Mouse (Mus musculus) gastrocnemius, adult 2 months (tissue): ENCODE measurements around the gene Fancm. TPM values are rescaled to one million over a fixed set of nuclear protein-coding genes. Genes with fewer than 3 reads are reported as not detected.
A peak's percentile ranks its signal among the peaks of the same experiment; 100 is the strongest.
"Not testable (repeated sequence)": the region's sequence is repeated elsewhere in the genome, so short reads cannot be mapped to it uniquely, and the experiment has no call there.

Experiments
- DNase-seq: peaks from one replicate; pipeline ENCODE4 v3.0.0; 2022
- H3K27ac ChIP-seq: fragments of 200-600 bp; 2 replicates; pipeline ENCODE4 v1.8.1; 2022; ENCODE audit warnings: mild to moderate bottlenecking
- H3K4me3 ChIP-seq: fragments of 200-600 bp; 2 replicates; pipeline ENCODE4 v1.8.1; 2022; ENCODE audit warnings: mild to moderate bottlenecking, moderate library complexity
- CTCF ChIP-seq: fragments of 200-600 bp; IDR thresholded peaks from 2 replicates; pipeline ENCODE4 v1.8.1; 2022; ENCODE audit warnings: antibody characterized with exemption, mild to moderate bottlenecking, moderate library complexity
- intact Hi-C: fragments of 180-260 bp; cut with DNase I; formaldehyde crosslinking; loops from one replicate; pipeline ENCODE4 v1.15.1; 2025
- total RNA-seq, 2 experiments: library from RNA; stranded (reverse); gene quantifications; 2 replicates each; pipeline ENCODE4 v1.2.3; 2021

Gene Fancm
- total RNA-seq, 2 experiments from 2014 or later = 1.4 to 2.0 TPM

DNA sequence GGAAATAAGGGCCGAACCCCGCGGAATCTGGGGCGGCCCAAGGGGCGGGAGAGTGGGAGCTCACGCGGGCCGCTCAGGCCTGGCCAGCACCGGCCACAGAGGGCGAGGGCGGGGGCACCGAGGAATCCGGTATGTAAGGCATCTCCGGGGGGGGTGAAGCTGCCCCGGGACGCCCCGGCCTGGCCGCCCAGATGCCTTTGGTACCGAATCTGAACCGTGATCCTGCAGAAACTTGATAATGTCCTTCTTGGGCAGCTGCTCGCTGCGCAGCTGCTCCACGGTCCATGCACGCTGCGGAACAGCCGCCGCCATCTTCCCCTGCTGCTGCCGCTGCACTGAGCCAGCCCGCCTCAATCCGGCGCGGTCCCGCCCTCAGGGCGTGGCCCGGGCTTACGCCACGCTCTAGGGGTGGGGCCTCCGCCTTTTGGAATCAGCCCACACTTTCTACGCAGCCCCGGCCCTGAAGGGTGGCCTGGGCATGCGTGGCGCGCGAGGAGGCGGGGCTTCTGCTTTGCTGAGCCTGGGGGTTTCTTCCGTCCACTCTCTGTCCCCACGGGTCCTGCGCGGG, 1.7 kb upstream of the Fancm start, which contains the start of gene Fkbp3:
Gene Fkbp3 (minus strand): TSS at position 397 of the 568 bp plus-strand sequence.
- Histone ChIP-seq H3K27ac (peak within 1 kb of the TSS; percentile 95), H3K4me3 (peak within 1 kb of the TSS; percentile 89)
- peak; percentile 99 for DNase-seq
- intact Hi-C loops = loop anchor here (5.0 kb wide), 2 partner anchors 36 to 106 kb away; partner anchors contain the start of genes Klhl28, Prpf39 and Togaram1
- no peak for TF ChIP-seq CTCF

DNA sequence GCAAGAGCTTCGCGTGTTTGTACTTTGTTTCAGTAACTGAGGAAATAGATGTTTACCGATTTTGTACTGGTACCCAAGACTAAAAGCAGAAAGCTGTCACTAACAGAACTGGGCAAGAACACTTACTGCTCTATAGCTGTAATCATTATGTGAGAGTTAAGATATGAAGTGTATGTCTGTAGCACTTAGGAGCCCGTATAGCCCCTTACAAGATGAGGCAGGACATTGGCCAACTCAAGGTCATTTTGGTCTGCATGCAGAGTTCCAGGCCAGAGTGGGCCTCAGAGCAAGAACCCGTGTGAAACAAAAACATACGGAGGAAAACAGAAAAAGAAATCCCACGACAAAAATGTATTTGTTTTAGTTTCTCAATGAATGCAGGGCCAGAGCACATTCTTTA, 752 bp upstream of the Fancm start:
- intact Hi-C loops = loop anchor here (1.0 to 5.0 kb wide), 3 partner anchors 37 to 107 kb away; partner anchors contain the start of genes Klhl28, Mis18bp1, Prpf39 and Togaram1
- Histone ChIP-seq H3K27ac (peak overlapping the region; percentile 95), H3K4me3 (peak overlapping the region; percentile 89)
- DNase-seq = no peak
- TF ChIP-seq CTCF = no peak

DNA sequence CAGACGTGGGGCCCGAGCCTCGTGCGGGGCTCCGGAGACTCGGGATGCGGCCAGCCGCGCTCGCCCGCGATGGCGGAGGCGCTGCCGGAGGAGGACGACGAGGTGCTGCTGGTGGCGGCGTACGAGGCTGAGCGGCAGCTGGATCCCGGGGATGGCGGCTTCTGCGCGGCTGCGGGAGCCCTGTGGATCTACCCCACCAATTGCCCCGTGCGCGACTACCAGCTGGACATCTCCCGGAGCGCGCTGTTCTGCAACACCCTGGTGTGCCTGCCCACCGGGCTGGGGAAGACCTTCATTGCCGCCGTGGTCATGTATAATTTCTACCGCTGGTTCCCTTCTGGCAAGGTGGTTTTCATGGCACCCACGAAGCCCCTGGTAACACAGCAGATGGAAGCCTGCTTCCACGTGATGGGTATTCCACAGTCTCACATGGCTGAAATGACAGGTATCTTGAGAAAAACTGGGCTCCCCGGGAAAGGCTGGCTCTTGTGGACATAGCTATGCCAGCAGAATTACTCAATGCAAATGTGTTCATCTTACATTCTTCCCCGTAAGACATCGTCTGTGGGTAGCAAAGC, 419 bp downstream of the Fancm start:
- DNase-seq = no peak
- intact Hi-C loops = loop anchor here (1.0 kb wide), 1 partner anchor 96 kb away; the partner anchor contains the start of gene Mis18bp1
- TF ChIP-seq CTCF = no peak
- H3K27ac ChIP-seq = peak overlapping the region; percentile 95
- peak overlapping the region; percentile 89 for H3K4me3 ChIP-seq

DNA sequence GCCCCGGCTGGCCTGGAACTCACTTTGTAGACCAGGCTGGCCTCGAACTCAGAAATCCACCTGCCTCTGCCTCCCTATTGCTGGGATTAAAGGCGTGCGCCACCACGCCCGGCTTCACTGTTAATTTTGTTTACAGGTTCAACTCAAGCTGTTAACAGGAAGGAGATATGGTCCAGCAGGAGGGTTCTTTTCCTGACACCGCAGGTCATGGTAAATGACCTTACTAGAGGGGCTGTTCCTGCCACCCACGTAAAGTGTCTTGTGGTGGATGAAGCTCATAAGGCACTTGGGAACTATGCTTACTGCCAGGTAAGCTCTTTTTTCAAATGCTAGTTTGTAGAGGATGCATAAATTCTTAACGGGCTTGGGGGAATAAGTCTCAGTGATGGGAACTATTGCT, 1.5 kb downstream of the Fancm start:
- Histone ChIP-seq H3K4me3 (no peak overlapping the region), H3K27ac (no peak overlapping the region)
- intact Hi-C loops = no loop called here
- no peak for TF ChIP-seq CTCF
- no peak for DNase-seq

DNA sequence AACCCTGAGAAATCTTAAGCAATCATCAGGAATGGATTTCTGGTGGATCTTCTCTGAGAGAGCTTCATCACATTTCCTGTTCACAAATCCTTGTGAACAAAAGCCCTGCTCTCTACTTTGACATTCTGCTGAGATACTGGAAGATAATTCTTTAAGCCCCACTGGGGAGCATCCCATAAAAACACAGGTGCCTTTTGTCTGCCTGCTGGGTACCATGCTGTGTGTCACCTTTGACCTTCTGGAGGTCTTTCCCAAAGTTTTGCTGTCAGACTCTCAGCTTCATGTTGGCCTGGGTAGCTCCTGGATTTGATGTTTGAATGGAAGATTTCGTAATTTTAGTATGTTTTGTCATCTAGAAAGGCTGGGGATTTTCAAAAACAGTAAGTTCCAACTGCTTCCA, 33.3 kb downstream of the Fancm start:
- DNase-seq = no peak
- intact Hi-C loops = no loop called here
- TF ChIP-seq CTCF = no peak
- Histone ChIP-seq H3K4me3 (no peak overlapping the region), H3K27ac (no peak overlapping the region)

DNA sequence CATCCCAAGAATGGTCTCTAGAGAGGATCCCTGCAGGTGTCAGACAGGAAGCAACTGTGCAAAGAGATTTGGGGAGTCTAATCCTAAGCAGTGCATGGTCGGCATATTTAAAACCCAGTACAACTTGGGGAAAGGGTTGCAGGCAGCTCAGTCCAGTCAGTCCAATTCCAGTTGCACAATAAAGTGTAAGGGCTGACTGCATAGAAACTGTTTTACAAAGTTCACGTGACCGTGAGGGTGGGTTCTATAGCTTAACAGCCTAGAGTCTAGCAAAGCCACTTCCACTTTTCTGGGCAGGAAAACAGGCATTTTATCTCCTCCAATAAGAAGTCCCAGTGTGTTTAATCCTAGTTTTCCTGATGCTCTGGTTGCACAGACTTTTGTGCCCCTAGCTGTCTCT, 36.1 kb downstream of the Fancm start:
- no peak for DNase-seq
- H3K4me3 ChIP-seq = no peak overlapping the region
- no peak for TF ChIP-seq CTCF
- intact Hi-C loops = no loop called here
- H3K27ac ChIP-seq = no peak overlapping the region

DNA sequence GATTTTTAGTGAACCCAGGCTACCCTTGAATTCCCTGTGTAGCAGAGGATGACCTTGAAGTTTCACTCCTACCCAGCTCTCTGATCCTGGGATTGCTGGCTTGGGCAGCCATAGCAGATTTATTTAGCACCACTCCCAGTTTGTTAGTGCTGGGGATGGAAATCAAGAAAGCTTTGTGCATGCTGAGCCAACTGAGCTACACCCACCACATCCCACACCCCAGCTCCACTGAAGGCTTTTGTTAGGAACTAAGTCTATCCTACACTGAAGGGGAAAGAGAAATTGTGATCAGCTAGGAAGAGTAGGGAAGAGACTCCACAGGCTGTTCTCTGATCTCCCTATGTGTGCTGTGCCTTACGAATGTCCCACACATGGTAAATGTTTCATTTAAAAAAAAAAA, 37.4 kb downstream of the Fancm start:
- no peak for DNase-seq
- intact Hi-C loops = no loop called here
- Histone ChIP-seq H3K27ac (no peak overlapping the region), H3K4me3 (no peak overlapping the region)
- no peak for TF ChIP-seq CTCF

DNA sequence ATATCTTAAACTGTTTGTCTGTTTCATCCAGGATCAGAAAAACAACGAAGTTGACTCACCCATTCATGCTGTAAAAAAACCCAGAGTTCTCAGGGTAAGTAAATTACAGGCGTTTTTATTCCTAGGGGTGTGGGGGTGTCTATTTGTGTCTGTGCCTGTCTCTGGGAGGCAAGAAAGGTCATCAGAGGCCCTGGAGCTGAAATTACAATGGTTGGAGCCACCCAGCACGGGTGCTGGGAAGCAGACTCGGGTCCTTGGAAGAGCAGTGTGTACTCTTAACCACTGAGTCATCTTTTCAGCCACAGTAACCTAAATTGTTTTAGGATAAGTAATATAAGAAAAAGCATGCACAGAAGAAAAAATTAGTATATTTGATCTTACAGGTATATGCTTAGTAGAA, 38.5 kb downstream of the Fancm start:
- H3K27ac ChIP-seq = no peak overlapping the region
- intact Hi-C loops = no loop called here
- H3K4me3 ChIP-seq = no peak overlapping the region
- no peak for TF ChIP-seq CTCF
- DNase-seq = no peak

DNA sequence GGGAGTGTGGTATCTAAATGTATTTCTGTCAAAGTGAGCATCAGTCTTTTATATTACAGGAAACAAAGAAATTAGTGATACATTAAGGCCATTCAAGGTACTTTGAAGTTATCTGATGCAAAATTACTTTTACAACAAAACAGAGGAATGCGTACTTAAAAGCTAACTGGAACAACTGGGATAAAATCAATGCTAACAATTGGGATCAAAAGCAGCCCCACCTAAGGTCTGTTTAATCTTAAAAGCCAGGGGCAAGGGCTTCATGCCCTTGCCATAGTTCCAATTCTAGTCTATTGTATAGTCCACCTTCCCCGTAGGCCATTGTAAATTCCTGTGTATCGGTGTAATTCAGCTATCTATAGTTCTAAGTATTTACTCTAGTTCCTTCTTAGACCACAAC, 39.6 kb downstream of the Fancm start:
- DNase-seq, H3K27ac ChIP-seq, intact Hi-C loops, H3K4me3 ChIP-seq: not testable (repeated sequence)

DNA sequence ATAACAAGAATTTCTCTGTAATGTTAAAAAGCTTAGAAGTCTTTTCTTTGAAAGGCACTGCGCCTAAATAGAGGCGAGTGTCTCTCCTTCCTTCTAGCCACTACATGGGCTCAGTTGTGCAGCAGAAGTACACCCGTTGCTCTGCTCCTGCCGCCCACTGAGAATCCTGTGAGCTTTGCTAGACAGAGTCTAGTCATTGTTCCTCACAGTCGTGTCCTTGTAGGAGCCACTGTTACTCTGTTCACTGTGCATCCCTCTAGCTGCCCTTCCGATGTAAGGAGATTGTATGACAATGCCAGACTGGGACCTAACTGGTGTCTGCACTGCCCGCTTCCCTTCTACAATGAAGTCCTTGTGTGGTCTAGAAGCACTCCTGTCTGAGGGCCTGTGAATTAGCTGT, 43.6 kb downstream of the Fancm start:
- no peak for DNase-seq
- Histone ChIP-seq H3K27ac (no peak overlapping the region), H3K4me3 (no peak overlapping the region)
- no peak for TF ChIP-seq CTCF
- intact Hi-C loops = no loop called here

DNA sequence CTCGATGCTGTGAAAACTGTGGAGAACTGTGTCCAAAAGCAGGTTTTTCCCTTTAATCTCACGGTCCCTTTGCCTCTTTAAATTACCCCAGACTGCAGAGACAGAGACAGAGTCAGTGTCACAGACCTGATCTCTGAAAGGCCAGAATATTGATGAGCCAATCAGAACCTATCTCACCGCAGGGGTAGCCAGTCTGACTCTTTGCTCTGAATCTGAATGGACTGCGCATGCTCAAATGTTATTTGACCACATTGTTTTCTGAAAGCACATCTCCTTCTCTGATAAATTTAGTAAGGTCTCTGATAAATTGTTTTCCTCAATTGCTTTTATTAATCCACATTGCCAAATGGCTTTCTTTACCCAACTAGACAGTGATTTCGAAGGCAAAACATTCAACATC, 44.0 kb downstream of the Fancm start:
- no peak for DNase-seq
- Histone ChIP-seq H3K27ac (no peak overlapping the region), H3K4me3 (no peak overlapping the region)
- no peak for TF ChIP-seq CTCF
- intact Hi-C loops = no loop called here

DNA sequence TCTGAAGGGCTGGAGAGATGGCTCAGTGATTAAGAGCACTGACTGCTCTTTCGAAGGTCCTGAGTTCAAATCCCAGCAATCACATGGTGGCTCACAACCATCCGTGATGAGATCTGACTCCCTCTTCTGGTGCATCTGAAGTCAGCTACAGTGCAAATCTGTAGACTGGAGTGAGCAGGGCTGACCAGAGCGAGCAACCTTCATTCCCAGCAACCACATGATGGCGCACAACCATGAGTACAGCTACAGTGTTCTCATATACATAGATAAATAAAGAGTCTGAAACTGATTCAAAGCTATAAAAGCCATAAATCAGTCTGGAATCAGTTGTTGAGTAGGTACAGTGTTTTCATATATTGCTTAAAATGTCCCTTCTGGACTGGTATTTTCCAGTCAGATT, 60.7 kb downstream of the Fancm start:
- intact Hi-C loops, DNase-seq, H3K27ac ChIP-seq, H3K4me3 ChIP-seq: not testable (repeated sequence)

DNA sequence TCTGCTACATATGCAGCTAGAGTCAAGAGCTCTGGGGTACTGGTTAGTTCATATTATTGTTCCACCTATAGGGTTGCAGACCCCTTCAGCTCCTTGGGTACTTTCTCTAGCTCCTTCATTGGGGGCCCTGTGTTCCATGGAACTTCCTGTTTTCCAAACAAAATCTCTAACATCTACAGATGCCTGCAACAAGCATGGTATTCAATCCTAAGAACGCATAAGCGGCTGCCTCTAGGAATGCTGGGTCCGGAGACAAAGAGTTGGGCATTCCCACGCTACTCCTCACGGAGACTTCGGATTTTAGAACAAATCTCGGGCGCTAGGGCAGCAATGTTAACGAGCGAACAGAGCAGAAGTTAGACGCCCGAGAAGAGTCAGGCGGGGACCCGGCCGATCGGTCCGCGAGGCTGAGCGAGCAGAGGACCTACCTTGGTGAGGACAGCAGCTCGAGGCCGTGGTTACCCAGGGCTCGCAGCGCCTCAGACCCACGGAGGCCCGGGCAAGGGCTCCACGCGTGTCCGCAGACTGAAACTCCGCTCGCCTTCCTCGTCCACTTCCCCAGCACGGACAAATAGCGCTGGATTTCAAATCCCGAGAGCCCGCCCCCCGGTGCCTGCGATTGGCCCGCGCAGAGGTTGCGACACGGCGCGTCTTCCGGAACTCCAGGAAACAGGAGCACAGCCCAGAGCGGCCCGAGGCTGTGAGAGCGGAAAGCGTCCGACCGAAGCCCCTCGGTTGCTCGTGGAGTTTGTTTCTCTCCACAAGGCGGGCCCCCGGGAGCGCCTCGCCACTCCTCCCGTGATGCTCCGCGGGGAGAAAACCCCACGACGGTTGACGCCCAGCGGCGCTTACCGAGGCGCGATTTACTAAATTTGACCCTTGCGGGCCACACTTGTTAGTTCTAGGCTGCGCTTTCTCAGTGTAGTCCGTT, 96.9 kb downstream of the Fancm start, which contains the start of gene Mis18bp1:
Gene Mis18bp1 (minus strand): TSS at position 584 of the 931 bp plus-strand sequence.
- peak; percentile 94 for DNase-seq
- intact Hi-C loops = loop anchor here (1.0 to 10.0 kb wide), 2 partner anchors 97 to 207 kb away; partner anchors contain the start of genes Fancm, Klhl28 and Togaram1
- TF ChIP-seq CTCF = no peak
- Histone ChIP-seq H3K27ac (peak within 1 kb of the TSS; percentile 91), H3K4me3 (peak within 1 kb of the TSS; percentile 91)
